Comparison of ENCODE assay signal across 26 mouse cellular contexts in the genomic region with DNA sequence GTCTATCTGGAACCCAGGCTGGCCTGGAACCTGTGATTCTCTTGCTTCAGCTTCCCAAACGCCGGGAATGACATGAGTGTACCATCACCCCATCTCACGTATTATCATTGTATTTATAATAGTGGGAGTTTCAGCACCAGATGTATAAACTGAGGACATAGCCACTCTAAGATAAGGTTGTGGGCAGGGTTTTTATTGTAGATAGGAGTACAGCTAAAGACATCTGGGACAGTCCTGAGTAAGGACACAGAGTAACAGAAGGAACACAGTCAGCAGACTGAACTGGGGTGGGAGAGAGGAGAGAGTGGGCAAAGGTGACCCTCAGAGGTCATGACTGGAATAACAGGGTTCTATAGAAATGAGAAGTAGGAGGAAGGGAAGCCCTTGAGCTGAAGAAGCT. TPM values are rescaled to one million over a fixed set of nuclear protein-coding genes. Genes with fewer than 3 reads are reported as not detected.
DNase-seq lines count a peak whose midpoint lies in the region; ATAC-seq and TF ChIP-seq lines count a peak whose summit lies in the region.
"Had no signal": no experiment of that assay in that cellular context is flagged by ENCODE, and none has a peak within 500 bp of the region (broad histone marks: within the 10 kb centered on the region; RNA-seq: fewer than 3 reads in every experiment).

No protein-coding gene starts in this region.

- 16% methylated on average over 3 of the region's 3 CpGs for WGBS in liver, embryonic 13.5 days (ENCODE audit: insufficient replicate concordance)

- H3K4me2 ChIP-seq in liver, embryonic 13.5 days, result peak overlapping the region; percentile 21; the same call in 1 of the 2 replicates
- H3K4me2 ChIP-seq: embryonic facial prominence, embryonic 15.5 days; forebrain, embryonic 15.5 days; limb, embryonic 13.5 days; neural tube, embryonic 13.5 days had no signal

- H3K36me3 ChIP-seq in MEL (ENCODE audit: control insufficient read depth in 1 of 2, insufficient read depth in 2 of 2, low read length in 2 of 2), result peaks cover 0 to 10% of the 10 kb centered on the region in 2 experiments; a peak in 3 of 4 replicates
- H3K36me3 ChIP-seq in liver, embryonic 13.5 days, result peaks cover 27% of the 10 kb centered on the region

- no peaks in the 10 kb centered on the region for H3K27me3 ChIP-seq in MEL (ENCODE audit: control insufficient read depth in 1 of 2, insufficient read depth in 2 of 2, low read length in 2 of 2)
- no peaks in the 10 kb centered on the region for H3K27me3 ChIP-seq in liver, embryonic 13.5 days
- H3K27me3 ChIP-seq: CH12.LX; embryonic facial prominence, embryonic 15.5 days; forebrain, embryonic 15.5 days; limb, embryonic 13.5 days; neural tube, embryonic 13.5 days had no signal

- TF ChIP-seq POLR2A in MEL (IDR thresholded peaks at IDR 0.05; ENCODE audit: control insufficient read depth in 1 of 2, insufficient read depth in 1 of 2, low read depth in 1 of 2, low read length in 2 of 2, poor library complexity in 1 of 2), result no peak

- no peak overlapping the region for H3K9ac ChIP-seq in MEL (ENCODE audit: control insufficient read depth, low read depth, low read length, poor library complexity, severe bottlenecking)
- H3K9ac ChIP-seq in liver, embryonic 13.5 days, result peak overlapping the region; percentile 39; the same call in 1 of the 2 replicates
- H3K9ac ChIP-seq: embryonic facial prominence, embryonic 15.5 days; forebrain, embryonic 15.5 days; limb, embryonic 13.5 days; neural tube, embryonic 13.5 days had no signal

- ATAC-seq in liver, embryonic 13.5 days (ENCODE audit: low read depth), result peak; percentile 72
- ATAC-seq in megakaryocyte progenitor cell, adult 5-6 weeks (replicated peaks; ENCODE audit: poor library complexity), result peak; percentile 46
- ATAC-seq: forebrain, embryonic 15.5 days; hindbrain, embryonic 16.5 days; intestine, postnatal 0 days; midbrain, embryonic 16.5 days had no signal

- H3K27ac ChIP-seq in MEL (ENCODE audit: control insufficient read depth, low read depth, low read length), result no peak overlapping the region
- H3K27ac ChIP-seq in liver, embryonic 13.5 days, result peak overlapping the region; percentile 58
- H3K27ac ChIP-seq: embryonic facial prominence, embryonic 10.5 days; hindbrain, embryonic 10.5 days; limb, embryonic 13.5 days; midbrain, embryonic 10.5 days had no signal

- peaks cover 8 to 12% of the 10 kb centered on the region in 2 experiments for H3K4me1 ChIP-seq in MEL (ENCODE audit: control insufficient read depth in 1 of 2, insufficient read depth in 2 of 2, low read length in 2 of 2)
- H3K4me1 ChIP-seq in liver, embryonic 13.5 days (replicated peaks), result peaks cover 51% of the 10 kb centered on the region
- H3K4me1 ChIP-seq: forebrain, embryonic 15.5 days; limb, embryonic 13.5 days; neural tube, embryonic 13.5 days had no signal

- DNase-seq in 416B (ENCODE audit: low read depth) (peak; percentile 23), MEL (ENCODE audit: low read depth, low spot score) (peak; percentile 30)
- DNase-seq in liver, embryonic 13.5 days, result no peak
- DNase-seq in kidney, postnatal 14 days, result no peak
- DNase-seq in urinary bladder, postnatal 14 days (ENCODE audit: low spot score), result no peak
- DNase-seq: adrenal gland, adult 8-10 months; gastrocnemius, postnatal 36 days; heart, postnatal 14 days; kidney, adult 9 months; kidney, postnatal 10 days; lung, adult 2 months; lung, postnatal 10 days; thymus, postnatal 4 days had no signal

- TF ChIP-seq CTCF in MEL (IDR thresholded peaks at IDR 0.05 in 2 of 3, conservative IDR thresholded peaks at IDR 0.05 in 1 of 3; ENCODE audit: control insufficient read depth in 1 of 3, insufficient read depth in 1 of 3, low read depth in 2 of 3, low read length in 3 of 3, poor library complexity in 1 of 3, severe bottlenecking in 1 of 3), result no peak

- peak; percentile 13; the same call in 1 of the 2 replicates for TF ChIP-seq RAD21 in MEL (IDR thresholded peaks at IDR 0.05; ENCODE audit: low read depth, low read length)

- H3K79me2 ChIP-seq in MEL (ENCODE audit: control insufficient read depth, insufficient read depth, low read length, poor library complexity), result no peaks in the 10 kb centered on the region

- TF ChIP-seq EP300 in MEL (IDR thresholded peaks at IDR 0.05; ENCODE audit: low read depth in 1 of 2, low read length in 2 of 2), result peak; percentile 7 to 52; a peak in 2 of 4 replicates

- H3K9me3 ChIP-seq in MEL (replicated peaks; ENCODE audit: insufficient read depth, low read length), result no peaks in the 10 kb centered on the region
- H3K9me3 ChIP-seq in liver, embryonic 13.5 days (replicated peaks), result no peaks in the 10 kb centered on the region
- H3K9me3 ChIP-seq: embryonic facial prominence, embryonic 10.5 days; embryonic facial prominence, embryonic 15.5 days; forebrain, embryonic 15.5 days; hindbrain, embryonic 10.5 days; limb, embryonic 13.5 days; midbrain, embryonic 10.5 days; neural tube, embryonic 13.5 days had no signal

- H3K4me3 ChIP-seq in MEL (ENCODE audit: control insufficient read depth in 1 of 2, insufficient read depth in 1 of 2, low read depth in 2 of 2, low read length in 2 of 2), result no peak overlapping the region
- no peak overlapping the region for H3K4me3 ChIP-seq in liver, embryonic 13.5 days (replicated peaks)
- H3K4me3 ChIP-seq: embryonic facial prominence, embryonic 10.5 days; embryonic facial prominence, embryonic 15.5 days; forebrain, embryonic 15.5 days; hindbrain, embryonic 10.5 days; limb, embryonic 13.5 days; midbrain, embryonic 10.5 days; myocyte; neural tube, embryonic 13.5 days had no signal

TF ChIP-seq in MEL, 35 proteins besides CTCF, POLR2A, EP300 and RAD21:
- TF ChIP-seq MEF2A (IDR thresholded peaks at IDR 0.05; ENCODE audit: extremely low read depth, insufficient replicate concordance, low read depth, low read length, poor library complexity, severe bottlenecking) (no peak), ELF1 (IDR thresholded peaks at IDR 0.05; ENCODE audit: low read depth, low read length) (no peak), GATA1 (IDR thresholded peaks at IDR 0.05; ENCODE audit: low read depth, low read length) (peak; percentile 62), ETS1 (IDR thresholded peaks at IDR 0.05; ENCODE audit: low read depth, low read length) (peak; percentile 41; the same call in 1 of the 2 replicates), TCF12 (IDR thresholded peaks at IDR 0.05; ENCODE audit: low read depth, low read length) (peak; percentile 69)

RNA-seq across cellular contexts. Expression of gene Homer3, which starts 15.0 kb away (rescaled TPM):
- 8.2 and 12.2 TPM in 2 replicates for total RNA-seq in MEL (2012; rRNA removed)
- 10 to 100 TPM in 1 of 2 experiments, not detected in 1; 22.8 TPM for polyA plus RNA-seq in MEL (2012; ENCODE audit: insufficient read depth in 1 of 2, insufficient read length in 2 of 2, low read depth in 1 of 2, low replicate concordance in 2 of 2, missing spikeins in 1 of 2)
- polyA plus RNA-seq in liver, embryonic 13.5 days (2015; fragmentation: Nextera tagmentation; extraction: Ambion mirVana), result 8.6 and 9.4 TPM in 2 replicates
- 4.2 and 5.8 TPM in 2 replicates for total RNA-seq in megakaryocyte progenitor cell, adult 5-6 weeks (2015)
- total RNA-seq in megakaryocyte progenitor cell, adult 5-6 weeks (2017), result 8.9 and 9.9 TPM in 2 replicates

RNA-seq across cellular contexts. Expression of gene Armc6, which starts 33.4 kb away (rescaled TPM):
- 50.2 and 63.9 TPM in 2 replicates for total RNA-seq in MEL (2012; rRNA removed)
- polyA plus RNA-seq in MEL (2012; ENCODE audit: insufficient read depth in 1 of 2, insufficient read length in 2 of 2, low read depth in 1 of 2, low replicate concordance in 2 of 2, missing spikeins in 1 of 2), result 10 to 100 TPM in 1 of 2 experiments, not detected in 1; 39.5 TPM
- polyA plus RNA-seq in liver, embryonic 13.5 days (2015; fragmentation: Nextera tagmentation; extraction: Ambion mirVana), result 17.4 and 18.9 TPM in 2 replicates
- total RNA-seq in megakaryocyte progenitor cell, adult 5-6 weeks (2015), result 7.1 and 9.2 TPM in 2 replicates
- total RNA-seq in megakaryocyte progenitor cell, adult 5-6 weeks (2017), result 3.2 and 5.3 TPM in 2 replicates

RNA-seq across cellular contexts. Expression of gene Sugp2, which starts 33.6 kb away (rescaled TPM):
- 23.9 and 25.3 TPM in 2 replicates for total RNA-seq in MEL (2012; rRNA removed)
- polyA plus RNA-seq in MEL (2012; ENCODE audit: insufficient read depth in 1 of 2, insufficient read length in 2 of 2, low read depth in 1 of 2, low replicate concordance in 2 of 2, missing spikeins in 1 of 2), result 10 to 100 TPM in 1 of 2 experiments, not detected in 1; 27.4 TPM
- 12.4 and 14.3 TPM in 2 replicates for polyA plus RNA-seq in liver, embryonic 13.5 days (2015; fragmentation: Nextera tagmentation; extraction: Ambion mirVana)
- 32.2 and 53.8 TPM in 2 replicates for total RNA-seq in megakaryocyte progenitor cell, adult 5-6 weeks (2015)
- total RNA-seq in megakaryocyte progenitor cell, adult 5-6 weeks (2017), result 44.2 and 45.7 TPM in 2 replicates

RNA-seq across cellular contexts. Expression of gene Ddx49, which starts 34.6 kb away (rescaled TPM):
- total RNA-seq in MEL (2012; rRNA removed), result 94.1 and 102 TPM in 2 replicates
- 100 to 1,000 TPM in 1 of 2 experiments, not detected in 1; 116 TPM for polyA plus RNA-seq in MEL (2012; ENCODE audit: insufficient read depth in 1 of 2, insufficient read length in 2 of 2, low read depth in 1 of 2, low replicate concordance in 2 of 2, missing spikeins in 1 of 2)
- 32.4 and 34.1 TPM in 2 replicates for polyA plus RNA-seq in liver, embryonic 13.5 days (2015; fragmentation: Nextera tagmentation; extraction: Ambion mirVana)
- 42.7 and 44.7 TPM in 2 replicates for total RNA-seq in megakaryocyte progenitor cell, adult 5-6 weeks (2015)
- 163 and 172 TPM in 2 replicates for total RNA-seq in megakaryocyte progenitor cell, adult 5-6 weeks (2017)

RNA-seq across cellular contexts. Expression of gene Cope, which starts 34.6 kb away (rescaled TPM):
- total RNA-seq in MEL (2012; rRNA removed), result 132 and 134 TPM in 2 replicates
- 100 to 1,000 TPM in 1 of 2 experiments, not detected in 1; 232 TPM for polyA plus RNA-seq in MEL (2012; ENCODE audit: insufficient read depth in 1 of 2, insufficient read length in 2 of 2, low read depth in 1 of 2, low replicate concordance in 2 of 2, missing spikeins in 1 of 2)
- polyA plus RNA-seq in liver, embryonic 13.5 days (2015; fragmentation: Nextera tagmentation; extraction: Ambion mirVana), result 170 and 197 TPM in 2 replicates
- total RNA-seq in megakaryocyte progenitor cell, adult 5-6 weeks (2015), result 214 and 223 TPM in 2 replicates
- total RNA-seq in megakaryocyte progenitor cell, adult 5-6 weeks (2017), result 129 and 151 TPM in 2 replicates

Comparison
In these comparisons a context has a peak if more than half of its experiments do, and no peak if none do; other contexts are left out.
1. DNase-seq: peak in 416B (single experiment) and MEL (single experiment); none in liver, embryonic 13.5 days (single experiment), kidney, postnatal 14 days (single experiment) and urinary bladder, postnatal 14 days (single experiment).